Mouse (Mus musculus) embryo, embryonic 11 days (tissue): Measurements from ENCODE around the gene Xlr4c.
"Not testable (repeated sequence)": the region's sequence is repeated elsewhere in the genome, so short reads cannot be mapped to it uniquely, and the experiment has no call there.

Source experiments
- DNase-seq: peaks from one replicate; pipeline ENCODE4 v3.0.0-alpha.2; 2015

Xlr4c gene

GRCm38 (mm10) chrX:73242821-73243325 is at the start of gene Xlr4c:
TSS of gene Xlr4c (minus strand) at chrX:73243130.
- DNase-seq = not testable (repeated sequence)

- not testable (repeated sequence) for DNase-seq
Measured at GRCm38 (mm10) chrX:73265270-73265669, 22.3 kb upstream of the Xlr4c start, which contains the start of gene Xlr3c. TSS of gene Xlr3c (minus strand) at chrX:73265390.

GRCm38 (mm10) chrX:73262428-73262827 is 19.5 kb upstream of the Xlr4c start:
- not testable (repeated sequence) for DNase-seq

- no peak for DNase-seq
Measured at GRCm38 (mm10) chrX:73229288-73229687, 13.6 kb downstream of the Xlr4c start.

- DNase-seq = peak; percentile 41
Measured at GRCm38 (mm10) chrX:73228606-73229214, 14.2 kb downstream of the Xlr4c start.

- DNase-seq = peak; percentile 84
Measured at GRCm38 (mm10) chrX:73227914-73228605, 14.9 kb downstream of the Xlr4c start, which contains the start of gene F8a. TSS of gene F8a (plus strand) at chrX:73228291.

GRCm38 (mm10) chrX:73225365-73225764 is 17.6 kb downstream of the Xlr4c start:
- DNase-seq = no peak

GRCm38 (mm10) chrX:73213819-73214564 is 28.9 kb downstream of the Xlr4c start, which contains the start of gene Xlr4b:
TSS of gene Xlr4b (plus strand) at chrX:73214333.
- not testable (repeated sequence) for DNase-seq

- DNase-seq = peak; percentile 0
Measured at GRCm38 (mm10) chrX:73191934-73192333, 51.0 kb downstream of the Xlr4c start, which contains the start of gene Xlr3b. TSS of gene Xlr3b (plus strand) at chrX:73192207.
